Mouse (Mus musculus): Measurements from ENCODE around the gene Anln.
A peak's percentile ranks its signal among the peaks of the same experiment; 100 is the strongest.
"Not testable (repeated sequence)": the region's sequence is repeated elsewhere in the genome, so short reads cannot be mapped to it uniquely, and the experiment has no call there.

The Anln gene

GRCm38 (mm10) chr9:22389021-22389476 is at the start of gene Anln:
Gene Anln (minus strand): TSS chr9:22389188.
- DNase-seq (ENCODE audit: inconsistent age in 2 of 2, low spot score in 1 of 2) = peak; percentile 92 to 98

GRCm38 (mm10) chr9:22434101-22434500 is 45.1 kb upstream of the Anln start:
- no peak for DNase-seq (ENCODE audit: inconsistent age in 2 of 2, low spot score in 1 of 2)

DNA sequence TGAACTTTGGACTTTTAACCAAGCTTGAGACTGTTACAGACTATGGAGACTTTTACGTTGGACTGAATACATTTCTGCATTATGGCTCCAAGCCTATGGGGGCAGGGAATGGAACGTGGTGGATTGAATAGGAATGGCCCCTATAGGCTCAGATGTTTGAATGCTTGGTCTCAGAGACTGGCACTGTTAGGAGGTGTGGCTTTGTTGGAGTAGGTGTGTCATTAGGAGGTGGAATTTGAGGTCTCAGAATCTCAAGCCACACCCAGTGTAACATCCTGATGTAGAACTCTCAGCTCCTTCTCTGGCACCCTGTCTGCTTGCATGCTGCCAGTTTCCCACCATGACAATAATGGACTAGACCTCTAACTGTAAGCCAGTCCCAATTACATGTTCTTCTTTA is 44.2 kb upstream of the Anln start:
- DNase-seq (ENCODE audit: inconsistent age in 2 of 2, low spot score in 1 of 2) = no peak

GRCm38 (mm10) chr9:22430315-22430840 is 41.4 kb upstream of the Anln start:
- DNase-seq (ENCODE audit: inconsistent age in 2 of 2, low spot score in 1 of 2) = no peak

DNA sequence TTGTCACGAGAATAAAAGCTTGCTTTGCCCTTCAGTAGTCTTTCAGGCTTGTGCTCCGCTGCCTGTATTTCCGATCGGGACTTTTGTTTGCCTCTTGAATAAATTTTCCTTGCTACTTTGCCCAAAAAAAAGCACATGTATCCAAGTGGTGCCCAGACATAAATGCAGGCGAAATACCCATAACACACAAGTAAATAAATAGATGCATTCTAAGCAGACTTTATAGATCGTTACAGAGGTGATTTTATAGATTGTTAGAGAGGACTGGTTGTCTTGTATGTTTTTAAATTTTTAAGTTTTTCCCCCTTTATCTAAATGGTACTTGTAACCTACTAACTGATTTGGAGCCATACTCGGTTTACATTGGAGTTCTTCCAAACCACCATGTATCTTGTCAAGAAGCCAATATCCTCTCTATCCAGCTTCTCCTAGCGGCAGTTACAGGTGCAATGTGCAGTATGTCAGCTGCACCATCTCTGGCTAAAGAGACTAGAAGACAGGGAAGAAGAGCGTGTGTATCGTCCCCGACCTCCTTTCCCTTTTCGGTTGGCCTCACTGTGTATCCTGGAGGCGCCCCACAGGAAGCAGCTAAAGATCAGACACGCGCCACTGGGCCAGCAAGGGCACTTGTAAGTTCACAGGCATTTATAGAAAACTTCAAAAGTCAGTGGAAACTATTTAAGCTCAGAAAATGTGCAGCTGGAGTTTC is 40.7 kb upstream of the Anln start:
- DNase-seq (ENCODE audit: inconsistent age in 2 of 2, low spot score in 1 of 2) = peak in 1 of 2 experiments; percentile 55

- no peak for DNase-seq (ENCODE audit: inconsistent age in 2 of 2, low spot score in 1 of 2)
Measured at GRCm38 (mm10) chr9:22428666-22429410, 39.9 kb upstream of the Anln start.

DNA sequence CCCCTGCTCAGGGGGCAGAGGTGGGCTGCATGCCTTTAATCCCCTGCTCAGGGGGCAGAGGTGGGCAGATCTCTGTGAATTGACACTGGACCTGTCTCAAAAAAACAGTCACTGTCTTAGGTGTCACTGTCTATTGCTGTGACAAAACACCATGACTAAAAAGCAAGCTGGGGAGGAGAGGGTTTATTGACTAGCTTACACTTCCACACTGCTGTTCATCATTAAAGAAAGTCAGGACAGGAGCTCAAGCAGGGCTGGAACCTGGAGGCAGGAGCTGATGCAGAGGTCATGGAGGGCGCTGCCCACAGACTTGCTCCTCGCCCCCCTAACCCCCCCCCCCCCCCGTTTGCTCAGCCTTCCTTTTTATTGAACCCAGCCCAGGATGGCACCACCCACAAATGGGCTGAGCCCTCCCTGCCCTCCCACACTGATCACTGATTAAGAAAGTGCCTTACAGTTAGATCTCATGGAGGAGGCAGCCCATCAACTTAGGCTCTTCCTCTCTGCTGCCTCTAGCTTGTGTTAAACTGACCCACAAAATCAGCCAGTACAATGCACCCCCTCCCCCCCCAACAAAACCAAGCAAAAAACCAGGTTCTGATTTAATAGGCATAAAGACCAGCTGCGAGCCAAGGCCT is 39.2 kb upstream of the Anln start:
- no peak for DNase-seq (ENCODE audit: inconsistent age in 2 of 2, low spot score in 1 of 2)

DNA sequence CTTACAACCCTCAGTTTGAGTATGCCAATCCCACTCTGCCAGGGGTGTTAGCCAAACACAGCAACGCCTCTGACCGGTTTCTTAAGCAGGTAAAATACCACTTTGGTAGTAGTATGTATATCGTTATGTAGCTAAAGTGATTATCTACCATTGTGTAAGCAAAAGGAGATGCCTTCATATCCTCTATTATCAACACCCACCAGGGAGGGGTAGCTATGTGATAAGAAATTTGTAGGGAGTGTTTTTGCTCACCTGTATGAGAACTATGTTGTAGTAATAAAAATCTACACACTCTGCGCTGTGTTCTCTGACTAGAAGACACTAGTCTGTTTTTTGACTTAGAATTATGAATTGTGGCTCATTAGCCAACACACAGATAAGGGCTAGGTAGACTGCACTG is 35.7 kb upstream of the Anln start:
- no peak for DNase-seq (ENCODE audit: inconsistent age in 2 of 2, low spot score in 1 of 2)

DNA sequence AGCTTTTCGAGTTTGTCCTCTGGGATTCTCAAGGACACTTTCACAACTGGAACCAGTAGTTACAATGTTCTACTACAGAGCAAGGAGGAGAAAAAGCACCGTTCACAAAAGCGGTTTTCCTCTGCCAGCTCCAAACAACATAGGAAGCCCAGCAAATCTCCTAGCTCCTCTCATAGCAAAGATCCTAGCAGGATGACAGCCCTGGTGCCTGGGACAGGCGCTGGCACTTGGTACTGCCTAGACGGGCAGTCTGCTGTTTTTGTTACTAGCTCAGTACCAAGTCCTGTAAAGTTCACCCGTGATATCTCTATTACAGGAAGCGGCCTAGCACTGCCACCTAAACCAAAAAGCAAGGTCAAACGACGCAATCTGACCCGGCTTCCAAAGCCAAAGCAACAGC is 35.2 kb upstream of the Anln start:
- peak; percentile 46 to 77 for DNase-seq (ENCODE audit: inconsistent age in 2 of 2, low spot score in 1 of 2)

GRCm38 (mm10) chr9:22423507-22423906 is 34.5 kb upstream of the Anln start:
- peak in 1 of 2 experiments; percentile 35 for DNase-seq (ENCODE audit: inconsistent age in 2 of 2, low spot score in 1 of 2)

- peak in 1 of 2 experiments; percentile 54 for DNase-seq (ENCODE audit: inconsistent age in 2 of 2, low spot score in 1 of 2)
Measured at GRCm38 (mm10) chr9:22422559-22422958, 33.6 kb upstream of the Anln start.

- no peak for DNase-seq (ENCODE audit: inconsistent age in 2 of 2, low spot score in 1 of 2)
Measured at GRCm38 (mm10) chr9:22420491-22420890, 31.5 kb upstream of the Anln start.

- no peak for DNase-seq (ENCODE audit: inconsistent age in 2 of 2, low spot score in 1 of 2)
Measured at GRCm38 (mm10) chr9:22419877-22420276, 30.9 kb upstream of the Anln start.

GRCm38 (mm10) chr9:22417547-22417946 is 28.6 kb upstream of the Anln start:
- DNase-seq (ENCODE audit: inconsistent age in 2 of 2, low spot score in 1 of 2) = peak; percentile 51 to 72

- DNase-seq (ENCODE audit: inconsistent age in 2 of 2, low spot score in 1 of 2) = no peak
Measured at GRCm38 (mm10) chr9:22416187-22416586, 27.2 kb upstream of the Anln start.

DNA sequence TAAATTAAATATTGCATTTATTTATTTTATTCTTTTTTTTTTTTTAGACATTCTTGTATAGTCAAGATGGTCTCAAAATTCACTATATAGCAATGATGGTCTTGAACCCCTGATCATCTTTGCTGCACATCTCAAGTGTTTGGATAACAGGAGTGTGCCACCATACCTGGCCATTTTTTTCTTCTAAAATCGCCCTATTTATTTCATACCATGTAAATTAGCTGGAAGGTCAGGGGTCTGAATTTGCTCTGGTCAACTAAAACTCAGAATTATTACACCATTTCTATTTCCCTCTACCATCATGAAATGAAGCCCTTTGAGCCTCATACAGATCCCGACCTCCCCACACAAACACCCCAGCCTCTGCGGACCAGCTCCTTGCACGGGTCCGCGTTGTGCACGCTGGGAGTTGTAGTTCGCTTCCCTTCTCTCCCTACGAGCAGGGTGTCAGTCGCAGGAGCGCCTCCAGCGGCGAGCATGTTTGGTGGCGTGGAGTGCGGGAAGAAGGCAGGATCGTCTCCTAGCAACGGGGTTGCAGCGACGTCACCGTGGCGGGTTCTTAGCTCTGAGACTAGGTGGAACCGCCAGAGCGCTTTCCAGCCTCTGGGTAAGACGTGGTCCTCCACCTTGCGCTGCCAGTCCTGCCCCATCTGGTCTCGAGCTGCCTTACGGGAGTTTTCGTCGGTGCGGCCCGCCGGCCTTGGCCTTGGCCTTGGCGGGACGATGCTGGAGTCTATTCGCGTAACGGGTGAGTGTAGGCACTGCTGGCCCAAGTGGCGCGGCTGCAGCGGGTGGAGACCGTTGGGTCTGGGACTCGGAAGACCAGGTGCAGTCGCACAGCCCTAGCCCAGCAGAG is 22.2 kb upstream of the Anln start, which contains the start of gene 9530077C05Rik:
Gene 9530077C05Rik (plus strand): TSS at position 512 of the 856 bp plus-strand sequence.
- DNase-seq (ENCODE audit: inconsistent age in 2 of 2, low spot score in 1 of 2) = peak; percentile 96 to 98

- DNase-seq (ENCODE audit: inconsistent age in 2 of 2, low spot score in 1 of 2) = no peak
Measured at GRCm38 (mm10) chr9:22409501-22409900, 20.5 kb upstream of the Anln start.

DNA sequence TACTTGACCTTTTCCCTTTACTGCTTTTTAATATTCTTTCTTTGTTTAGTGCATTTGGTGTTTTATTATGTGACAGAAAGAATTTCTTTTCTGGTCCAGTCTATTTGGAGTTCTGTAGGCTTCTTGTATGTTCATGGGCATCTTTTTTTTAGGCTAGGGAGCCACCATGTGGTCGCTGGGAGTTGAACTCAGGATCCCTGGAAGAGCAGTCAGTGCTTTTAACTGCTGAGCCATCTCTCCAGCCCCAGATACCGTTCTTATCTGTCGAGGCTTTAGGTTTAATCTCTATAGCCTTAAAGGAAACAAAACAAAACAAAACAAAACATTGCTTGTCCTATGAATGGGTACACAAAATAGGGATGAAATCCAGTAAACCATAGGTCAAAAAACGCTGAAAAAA is 19.4 kb upstream of the Anln start:
- DNase-seq (ENCODE audit: inconsistent age in 2 of 2, low spot score in 1 of 2) = peak in 1 of 2 experiments; percentile 51

- DNase-seq (ENCODE audit: inconsistent age in 2 of 2, low spot score in 1 of 2) = not testable (repeated sequence)
Measured at GRCm38 (mm10) chr9:22407633-22408032, 18.6 kb upstream of the Anln start.

GRCm38 (mm10) chr9:22405414-22405813 is 16.4 kb upstream of the Anln start:
- no peak for DNase-seq (ENCODE audit: inconsistent age in 2 of 2, low spot score in 1 of 2)
